Mouse (Mus musculus): ENCODE measurements at regions not wholly inside any gene's neighbourhood (a gene's known extent, or its start where the extent isn't known, plus 50 kb on each side); places are given as distances from the start of the nearest gene placed in this dataset.

- TF ChIP-seq CTCF (IDR thresholded peaks at IDR 0.05; ENCODE audit: low read depth) (no peak), EP300 (IDR thresholded peaks at IDR 0.05; ENCODE audit: low read depth) (no peak)
These were observed 329.9 kb downstream of the Tmem135 start for GRCm38 (mm10) chr7:89073939-89074690.
